ENCODE assay signal across 12 mouse cellular contexts in genomic region chr14:122465931-122466490, GRCm38 (mm10). TPM values are rescaled to one million over a fixed set of nuclear protein-coding genes. Genes with fewer than 3 reads are reported as not detected.
DNase-seq lines count a peak whose midpoint lies in the region; ATAC-seq lines count a peak whose summit lies in the region.
"Had no signal": no experiment of that assay in that cellular context is flagged by ENCODE, and none has a peak within 500 bp of the region (broad histone marks: within the 10 kb centered on the region; RNA-seq: fewer than 3 reads in every experiment).

No protein-coding gene starts in this region.

- H3K36me3 ChIP-seq in neural tube, embryonic 11.5 days (ENCODE audit: control insufficient read depth, insufficient read depth, low read length), result no peaks in the 10 kb centered on the region
- H3K36me3 ChIP-seq in limb, embryonic 10.5 days, result no peaks in the 10 kb centered on the region
- H3K36me3 ChIP-seq in neural tube, embryonic 15.5 days, result no peaks in the 10 kb centered on the region
- H3K36me3 ChIP-seq: stomach, embryonic 15.5 days had no signal

- peak overlapping the region; percentile 53 for H3K4me3 ChIP-seq in neural tube, embryonic 11.5 days (ENCODE audit: low read depth, low read length)
- H3K4me3 ChIP-seq in limb, embryonic 10.5 days, result peak overlapping the region; percentile 85
- H3K4me3 ChIP-seq in neural tube, embryonic 15.5 days (replicated peaks), result peak overlapping the region; percentile 47; the same call in 1 of the 2 replicates

- peaks cover 20% of the 10 kb centered on the region for H3K4me1 ChIP-seq in neural tube, embryonic 11.5 days (ENCODE audit: control insufficient read depth, insufficient read depth, low read length)
- H3K4me1 ChIP-seq in limb, embryonic 10.5 days, result peaks cover 71% of the 10 kb centered on the region
- H3K4me1 ChIP-seq in neural tube, embryonic 15.5 days, result peaks cover 23% of the 10 kb centered on the region

- ATAC-seq in neural tube, embryonic 11.5 days (ENCODE audit: insufficient read depth, low FRiP score, low TSS enrichment), result no peak
- ATAC-seq in neural tube, embryonic 15.5 days (ENCODE audit: low FRiP score), result no peak

- H3K9me3 ChIP-seq in neural tube, embryonic 11.5 days (ENCODE audit: control insufficient read depth, low read length), result no peaks in the 10 kb centered on the region
- H3K9me3 ChIP-seq in limb, embryonic 10.5 days (replicated peaks), result no peaks in the 10 kb centered on the region
- H3K9me3 ChIP-seq in neural tube, embryonic 15.5 days (replicated peaks), result no peaks in the 10 kb centered on the region
- H3K9me3 ChIP-seq: stomach, embryonic 15.5 days had no signal

- WGBS in neural tube, embryonic 11.5 days, result 20% methylated on average over 13 of the region's 13 CpGs
- WGBS in limb, embryonic 10.5 days, result 22% methylated on average over 13 of the region's 13 CpGs
- 19% methylated on average over 13 of the region's 13 CpGs for WGBS in neural tube, embryonic 15.5 days

- peak; percentile 41 for DNase-seq in cerebellum, adult 8-10 months
- no peak for DNase-seq in cerebellum, postnatal 36 days
- peak; percentile 15 for DNase-seq in neural tube, embryonic 11.5 days (ENCODE audit: low spot score)
- no peak for DNase-seq in neural tube, embryonic 10.5 days (ENCODE audit: extremely low spot score, low spot score)
- DNase-seq in limb, embryonic 10.5 days (ENCODE audit: low spot score), result peak; percentile 33
- DNase-seq in lung, postnatal 14 days, result no peak
- no peak for DNase-seq in ovary, postnatal 10 days (ENCODE audit: low spot score)
- DNase-seq: layer of hippocampus, adult 9-11 months; lung, adult 18-20 months had no signal

- peaks cover 71% of the 10 kb centered on the region for H3K27me3 ChIP-seq in neural tube, embryonic 11.5 days (ENCODE audit: control insufficient read depth, insufficient read depth, low read length)
- H3K27me3 ChIP-seq in limb, embryonic 10.5 days (ENCODE audit: low read depth, poor library complexity, severe bottlenecking), result peaks cover 87% of the 10 kb centered on the region
- H3K27me3 ChIP-seq in neural tube, embryonic 15.5 days (replicated peaks), result peaks cover 83% of the 10 kb centered on the region

- H3K4me2 ChIP-seq in neural tube, embryonic 11.5 days (ENCODE audit: low read depth), result peak overlapping the region; percentile 79
- peak overlapping the region; percentile 81 for H3K4me2 ChIP-seq in neural tube, embryonic 15.5 days

- H3K27ac ChIP-seq in neural tube, embryonic 11.5 days (ENCODE audit: low read depth, low read length), result no peak overlapping the region
- H3K27ac ChIP-seq in limb, embryonic 10.5 days, result peak overlapping the region; percentile 98
- 0 out of 2 replicates have a peak overlapping the region, but pooled peaks have one; percentile 28 for H3K27ac ChIP-seq in neural tube, embryonic 15.5 days (replicated peaks)
- H3K27ac ChIP-seq: stomach, embryonic 15.5 days had no signal

- no peak overlapping the region for H3K9ac ChIP-seq in neural tube, embryonic 11.5 days (ENCODE audit: low read length)
- no peak overlapping the region for H3K9ac ChIP-seq in neural tube, embryonic 15.5 days (replicated peaks)
- H3K9ac ChIP-seq: stomach, embryonic 15.5 days had no signal

RNA-seq across cellular contexts. Expression of gene Zic5, which starts 0.5 kb away (rescaled TPM):
- polyA plus RNA-seq in neural tube, embryonic 11.5 days (2014; fragmentation: Nextera tagmentation; extraction: Ambion mirVana), result 10.3 and 10.8 TPM in 2 replicates
- 13.8 and 14.9 TPM in 2 replicates for polyA plus RNA-seq in limb, embryonic 10.5 days (2016; fragmentation: Nextera tagmentation; extraction: Ambion mirVana)
- polyA plus RNA-seq in neural tube, embryonic 15.5 days (2015; fragmentation: Nextera tagmentation; extraction: Ambion mirVana), result 3.9 and 6.2 TPM in 2 replicates
- polyA plus RNA-seq: gonadal fat pad, adult 2 months; stomach, embryonic 15.5 days had no signal

RNA-seq across cellular contexts. Expression of gene Zic2, which starts 9.2 kb away (rescaled TPM):
- polyA plus RNA-seq in neural tube, embryonic 11.5 days (2014; fragmentation: Nextera tagmentation; extraction: Ambion mirVana), result 6.3 and 7.6 TPM in 2 replicates
- 5.0 and 5.1 TPM in 2 replicates for polyA plus RNA-seq in limb, embryonic 10.5 days (2016; fragmentation: Nextera tagmentation; extraction: Ambion mirVana)
- polyA plus RNA-seq in neural tube, embryonic 15.5 days (2015; fragmentation: Nextera tagmentation; extraction: Ambion mirVana), result 5.1 and 6.8 TPM in 2 replicates
- polyA plus RNA-seq: stomach, embryonic 15.5 days had no signal

RNA-seq across cellular contexts. Expression of gene Gm5089, which starts 15.1 kb away (rescaled TPM):
- 0.23 and 0.35 TPM in 2 replicates for polyA plus RNA-seq in neural tube, embryonic 11.5 days (2014; fragmentation: Nextera tagmentation; extraction: Ambion mirVana)
- 0.36 and 0.56 TPM in 2 replicates for polyA plus RNA-seq in limb, embryonic 10.5 days (2016; fragmentation: Nextera tagmentation; extraction: Ambion mirVana)
- polyA plus RNA-seq in neural tube, embryonic 15.5 days (2015; fragmentation: Nextera tagmentation; extraction: Ambion mirVana), result 0.14 and 0.60 TPM in 2 replicates
- polyA plus RNA-seq: gonadal fat pad, adult 2 months; stomach, embryonic 15.5 days had no signal

RNA-seq across cellular contexts. Expression of gene Gm10837, which starts 24.4 kb away (rescaled TPM):
- polyA plus RNA-seq in neural tube, embryonic 11.5 days (2014; fragmentation: Nextera tagmentation; extraction: Ambion mirVana), result 0.51 and 0.54 TPM in 2 replicates
- not detected in 2 replicates for polyA plus RNA-seq in limb, embryonic 10.5 days (2016; fragmentation: Nextera tagmentation; extraction: Ambion mirVana)
- polyA plus RNA-seq in neural tube, embryonic 15.5 days (2015; fragmentation: Nextera tagmentation; extraction: Ambion mirVana), result 0.23 and 0.27 TPM in 2 replicates
- polyA plus RNA-seq: gonadal fat pad, adult 2 months; stomach, embryonic 15.5 days had no signal

Comparison
In these comparisons a context has a peak if more than half of its experiments do, and no peak if none do; other contexts are left out.
1. DNase-seq: peak in cerebellum, adult 8-10 months (single experiment), neural tube, embryonic 11.5 days (single experiment) and limb, embryonic 10.5 days (single experiment); none in cerebellum, postnatal 36 days (0 of 2), neural tube, embryonic 10.5 days (single experiment), lung, postnatal 14 days (single experiment) and ovary, postnatal 10 days (single experiment).
2. Peak in every context shown above with its lines, with median percentiles within 50 percentile points of each other: H3K4me3 ChIP-seq.